Mouse (Mus musculus): ENCODE measurements around the gene Cped1. TPM values are rescaled to one million over a fixed set of nuclear protein-coding genes. Genes with fewer than 3 reads are reported as not detected.

Cped1 gene
- polyA plus RNA-seq, 1 experiment from 2014 or later: 3.6 TPM

DNA sequence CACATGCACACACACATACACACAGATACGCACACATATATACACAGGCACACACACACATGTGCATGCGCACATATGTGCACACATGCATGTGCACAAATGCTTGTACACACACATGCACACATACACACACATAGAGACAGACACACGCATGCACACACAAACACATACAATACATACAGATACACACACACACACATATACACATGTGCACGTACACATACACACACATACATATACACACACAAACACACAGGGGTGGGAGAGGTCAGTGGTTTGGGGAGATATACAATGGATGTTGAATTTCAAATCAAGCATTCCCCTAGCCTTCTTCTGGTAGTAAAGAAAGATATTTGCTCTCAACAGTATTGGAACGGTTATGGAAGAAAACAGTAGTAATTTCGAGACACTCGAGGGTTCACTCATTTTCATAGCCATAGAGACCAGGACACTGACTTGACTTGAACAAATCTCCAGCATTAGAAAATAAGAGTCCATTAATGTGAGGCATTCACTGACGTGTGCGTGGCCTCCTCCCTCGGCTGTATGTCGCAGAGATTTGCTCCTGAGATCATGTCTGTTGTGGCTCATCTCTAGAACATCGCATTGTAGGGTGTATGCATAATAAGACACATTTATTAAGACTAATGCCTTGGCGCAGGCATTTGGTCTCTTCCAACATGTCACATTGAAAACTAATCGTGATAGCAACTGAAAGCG, 85.0 kb downstream of the Cped1 start:
- no peak overlapping the region for H3K4me2 ChIP-seq
- H3K9me3 ChIP-seq (replicated peaks): no peaks in the 10 kb centered on the region
- no peak overlapping the region for H3K27ac ChIP-seq
- no peak for ATAC-seq
- no peaks in the 10 kb centered on the region for H3K27me3 ChIP-seq (replicated peaks)
- no peaks in the 10 kb centered on the region for H3K36me3 ChIP-seq
- H3K4me3 ChIP-seq: no peak overlapping the region
- 66% methylated on average over 15 of the region's 15 CpGs for WGBS (ENCODE audit: insufficient replicate concordance)
- H3K9ac ChIP-seq: no peak overlapping the region
- H3K4me1 ChIP-seq: no peaks in the 10 kb centered on the region

DNA sequence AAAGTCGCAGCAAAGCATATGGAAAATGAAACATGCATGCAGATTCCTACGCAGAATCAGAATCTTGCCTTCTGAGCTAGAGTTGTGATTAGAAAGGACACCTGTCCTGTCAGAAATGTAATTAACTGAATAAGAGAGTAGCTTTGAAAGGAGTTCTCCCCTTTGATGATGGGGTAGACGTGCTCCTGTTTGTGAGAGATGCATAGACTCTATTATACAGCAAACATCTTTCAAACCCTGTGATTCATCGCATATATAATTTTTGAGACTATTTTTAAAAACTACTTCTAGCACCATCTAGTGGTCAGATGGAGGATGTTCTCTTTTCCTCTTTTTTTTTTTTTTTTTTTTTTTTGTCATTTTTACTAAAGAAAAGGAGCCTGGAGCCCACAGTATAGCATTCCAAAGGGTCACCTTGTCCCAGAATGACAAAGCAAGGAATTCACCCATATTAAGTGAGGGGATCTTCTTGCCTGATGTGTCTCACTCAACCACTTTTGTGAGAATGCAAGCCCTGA, 85.7 kb downstream of the Cped1 start:
- Histone ChIP-seq H3K4me3 (no peak overlapping the region), H3K27me3 (replicated peaks) (no peaks in the 10 kb centered on the region), H3K27ac (no peak overlapping the region), H3K9me3 (replicated peaks) (no peaks in the 10 kb centered on the region), H3K4me1 (no peaks in the 10 kb centered on the region), H3K9ac (no peak overlapping the region), H3K4me2 (no peak overlapping the region), H3K36me3 (no peaks in the 10 kb centered on the region)
- no peak for ATAC-seq
- WGBS (ENCODE audit: insufficient replicate concordance): 33% methylated on average over 4 of the region's 4 CpGs

DNA sequence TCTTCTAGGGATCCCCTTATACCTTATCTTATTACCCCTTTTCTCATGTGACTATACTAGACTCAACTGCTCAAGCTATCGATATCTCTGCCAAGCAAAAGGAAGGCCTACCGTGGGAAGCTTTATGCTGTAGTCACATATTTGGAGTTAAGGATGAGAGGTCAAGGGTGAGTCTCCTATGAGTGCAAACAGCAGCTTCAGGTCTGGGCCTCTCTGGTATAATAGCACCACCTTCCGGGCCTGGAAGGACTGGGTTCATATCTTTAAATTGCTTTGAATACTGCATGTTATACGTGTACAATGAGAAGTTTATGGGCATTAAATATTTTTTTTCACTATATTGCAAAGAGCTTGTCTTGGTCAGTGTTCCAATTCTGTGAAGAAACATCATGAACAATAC, 87.0 kb downstream of the Cped1 start:
- WGBS (ENCODE audit: insufficient replicate concordance): 61% methylated on average over 4 of the region's 4 CpGs
- H3K9me3 ChIP-seq (replicated peaks): no peaks in the 10 kb centered on the region
- no peak overlapping the region for H3K9ac ChIP-seq
- no peaks in the 10 kb centered on the region for H3K36me3 ChIP-seq
- no peak for ATAC-seq
- H3K4me3 ChIP-seq: no peak overlapping the region
- no peaks in the 10 kb centered on the region for H3K4me1 ChIP-seq
- H3K4me2 ChIP-seq: no peak overlapping the region
- no peak overlapping the region for H3K27ac ChIP-seq
- no peaks in the 10 kb centered on the region for H3K27me3 ChIP-seq (replicated peaks)

DNA sequence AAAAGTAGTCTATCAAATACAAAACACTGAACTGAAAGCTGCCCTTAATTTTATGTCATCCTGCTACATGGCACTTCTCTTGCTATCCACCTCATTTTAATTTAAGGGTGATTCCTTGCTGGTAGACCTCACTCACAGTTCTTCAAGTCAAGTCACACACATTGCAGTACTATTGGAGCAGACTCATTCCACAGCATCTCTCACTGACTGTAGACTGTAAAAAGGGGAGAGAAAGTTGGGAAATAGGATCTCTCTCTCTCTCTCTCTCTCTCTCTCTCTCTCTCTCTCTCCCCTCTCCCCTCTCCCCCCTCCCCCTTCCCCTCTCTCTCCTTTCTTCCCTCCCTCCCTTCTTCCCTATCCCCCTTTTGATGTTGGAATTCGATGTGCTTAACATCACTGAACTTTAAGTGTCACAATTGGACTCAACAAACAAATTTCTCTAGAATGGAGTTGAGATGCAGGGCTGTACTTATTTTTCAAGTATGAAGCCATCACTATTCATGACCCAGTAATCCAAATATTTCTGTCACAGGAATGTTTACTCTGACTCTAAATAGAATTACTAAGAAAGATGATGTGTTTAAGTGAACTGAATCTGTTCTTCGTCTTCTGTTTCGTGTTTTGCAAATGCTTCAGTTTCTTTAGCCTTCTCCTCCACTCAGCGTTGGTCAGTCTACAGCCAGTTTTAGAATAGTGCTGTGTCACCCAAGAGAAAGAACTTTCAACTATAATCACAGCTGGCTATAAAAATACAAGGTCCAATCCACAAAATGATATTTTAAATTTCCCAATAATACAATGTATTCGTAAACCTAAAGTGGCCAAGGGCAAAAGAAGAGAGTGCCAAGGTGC, 88.7 kb downstream of the Cped1 start:
- no peak for ATAC-seq
- H3K9ac ChIP-seq: no peak overlapping the region
- no peaks in the 10 kb centered on the region for H3K9me3 ChIP-seq (replicated peaks)
- 55% methylated on average over 5 of the region's 5 CpGs for WGBS (ENCODE audit: insufficient replicate concordance)
- no peak overlapping the region for H3K4me2 ChIP-seq
- no peak overlapping the region for H3K4me3 ChIP-seq
- H3K27ac ChIP-seq: no peak overlapping the region
- no peaks in the 10 kb centered on the region for H3K4me1 ChIP-seq
- no peaks in the 10 kb centered on the region for H3K27me3 ChIP-seq (replicated peaks)
- no peaks in the 10 kb centered on the region for H3K36me3 ChIP-seq

DNA sequence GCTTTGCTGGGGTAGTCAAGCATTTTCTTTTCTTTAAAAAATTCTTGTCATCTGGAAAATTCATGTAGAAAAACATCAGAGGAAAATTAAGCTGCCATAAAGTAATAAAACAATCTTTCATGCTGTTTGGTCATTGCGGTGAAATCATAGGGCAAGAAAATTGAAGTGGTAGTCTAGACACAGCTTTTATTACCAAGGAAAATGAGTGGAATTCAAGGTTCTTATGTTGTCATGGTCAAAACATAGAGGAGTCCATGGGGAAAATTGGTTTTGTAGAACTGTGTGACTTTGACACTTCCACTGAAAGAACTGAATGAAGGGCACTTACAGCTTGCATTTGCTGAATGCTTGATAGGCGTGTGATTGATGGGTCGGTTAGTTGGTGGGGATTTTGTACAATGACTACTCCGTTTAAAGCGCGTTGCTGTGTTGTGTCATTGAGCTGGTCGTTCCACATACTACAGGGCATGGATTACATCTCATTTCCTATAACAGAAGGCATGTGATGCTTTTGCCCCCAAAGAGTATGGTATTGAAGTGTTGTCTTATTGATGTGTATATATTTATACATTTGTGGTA, 93.1 kb downstream of the Cped1 start:
- no peaks in the 10 kb centered on the region for H3K36me3 ChIP-seq
- H3K4me2 ChIP-seq: no peak overlapping the region
- no peaks in the 10 kb centered on the region for H3K9me3 ChIP-seq (replicated peaks)
- no peak overlapping the region for H3K4me3 ChIP-seq
- whole genome bisulfite sequencing (ENCODE audit: insufficient replicate concordance): 75% methylated on average over 7 of the region's 7 CpGs
- ATAC-seq: no peak
- no peak overlapping the region for H3K27ac ChIP-seq
- no peaks in the 10 kb centered on the region for H3K27me3 ChIP-seq (replicated peaks)
- H3K4me1 ChIP-seq: no peaks in the 10 kb centered on the region
- no peak overlapping the region for H3K9ac ChIP-seq

DNA sequence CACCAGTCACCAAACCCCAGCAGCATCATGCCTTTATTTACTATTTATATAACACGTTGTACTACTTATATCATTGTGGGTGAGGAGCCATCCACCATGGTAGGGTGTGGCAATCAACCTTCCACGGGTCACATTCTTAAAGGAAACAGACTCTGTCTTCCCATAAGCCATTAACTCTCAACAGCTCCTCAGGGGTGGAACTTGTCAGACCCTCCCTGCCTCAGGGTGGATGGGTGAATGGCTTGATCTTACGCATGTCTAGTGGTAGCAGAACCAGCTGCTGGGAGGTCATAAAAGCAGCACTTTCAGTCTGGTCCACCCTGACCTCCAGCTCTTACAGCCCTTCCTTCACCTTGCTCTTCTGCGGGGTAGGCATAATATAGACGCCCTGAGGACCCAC, 100.3 kb downstream of the Cped1 start:
- Histone ChIP-seq H3K27ac (no peak overlapping the region), H3K27me3 (replicated peaks) (no peaks in the 10 kb centered on the region), H3K36me3 (peaks cover 6% of the 10 kb centered on the region; the same call in 1 of the 2 replicates), H3K4me3 (no peak overlapping the region), H3K9ac (no peak overlapping the region), H3K4me1 (no peaks in the 10 kb centered on the region), H3K9me3 (replicated peaks) (no peaks in the 10 kb centered on the region), H3K4me2 (no peak overlapping the region)
- 70% methylated on average over 5 of the region's 5 CpGs for WGBS (ENCODE audit: insufficient replicate concordance)
- ATAC-seq: no peak

DNA sequence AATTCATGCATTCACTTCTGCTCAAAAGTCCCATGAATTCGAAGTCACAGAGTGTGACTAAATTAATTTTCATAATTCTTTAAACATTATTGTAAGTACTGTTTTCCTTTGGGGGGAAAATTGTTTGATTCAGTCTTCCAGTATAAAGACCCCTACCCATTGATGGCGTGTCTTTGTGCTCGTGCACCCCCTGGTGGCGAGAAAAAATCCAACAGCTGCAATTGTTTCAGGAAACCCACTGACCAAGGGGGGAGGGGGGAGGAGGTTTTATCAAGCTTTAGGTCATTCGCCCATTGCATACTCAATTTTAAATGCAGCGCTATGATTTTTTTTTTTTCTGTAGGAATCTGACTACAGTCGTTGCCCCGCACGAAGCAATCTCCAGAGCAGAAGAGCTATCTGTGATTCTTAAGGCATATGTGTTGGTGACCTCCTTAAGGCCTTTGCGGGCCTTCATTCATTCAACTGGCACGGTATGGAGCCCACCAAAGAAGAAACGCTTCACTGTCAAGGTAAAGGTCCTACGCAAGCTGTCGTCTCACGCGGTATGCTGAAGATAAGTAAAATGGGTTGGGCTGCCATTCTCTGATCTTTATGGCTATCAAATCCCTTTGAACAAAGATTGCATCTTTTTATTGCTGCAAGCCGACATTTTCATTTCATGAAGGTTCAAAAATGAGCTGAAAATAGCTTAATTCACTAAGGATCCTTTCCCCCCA, 102.8 kb downstream of the Cped1 start:
- H3K4me2 ChIP-seq: no peak overlapping the region
- H3K27me3 ChIP-seq (replicated peaks): no peaks in the 10 kb centered on the region
- H3K9ac ChIP-seq: no peak overlapping the region
- H3K36me3 ChIP-seq: peaks cover 6% of the 10 kb centered on the region; the same call in 1 of the 2 replicates
- no peak overlapping the region for H3K4me3 ChIP-seq
- no peak overlapping the region for H3K27ac ChIP-seq
- ATAC-seq: no peak
- 43% methylated on average over 17 of the region's 17 CpGs for WGBS (ENCODE audit: insufficient replicate concordance)
- no peaks in the 10 kb centered on the region for H3K9me3 ChIP-seq (replicated peaks)
- H3K4me1 ChIP-seq: no peaks in the 10 kb centered on the region

DNA sequence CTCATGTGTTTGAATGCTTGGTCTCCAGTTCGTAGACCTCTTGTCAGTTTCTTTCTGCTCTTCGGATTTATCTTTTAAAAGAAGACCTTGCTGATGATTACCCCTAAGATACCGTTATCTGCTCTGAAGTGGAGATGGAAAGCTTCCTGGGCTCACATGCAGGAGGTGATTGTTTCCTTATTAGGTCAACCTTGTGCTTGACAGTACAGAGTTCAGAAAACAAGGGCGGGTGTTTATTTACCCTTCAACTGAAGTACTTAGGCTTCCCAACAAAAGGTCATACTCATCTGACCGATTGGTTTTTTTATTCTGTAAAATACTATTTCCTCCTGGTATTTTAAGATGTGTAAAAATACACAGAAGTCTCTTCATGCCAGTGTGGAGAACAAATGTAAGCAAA, 106.1 kb downstream of the Cped1 start:
- H3K27me3 ChIP-seq (replicated peaks): no peaks in the 10 kb centered on the region
- peaks cover 6% of the 10 kb centered on the region; the same call in 1 of the 2 replicates for H3K36me3 ChIP-seq
- H3K9ac ChIP-seq: no peak overlapping the region
- no peak for ATAC-seq
- no peak overlapping the region for H3K27ac ChIP-seq
- H3K4me2 ChIP-seq: no peak overlapping the region
- H3K4me1 ChIP-seq: no peaks in the 10 kb centered on the region
- no peaks in the 10 kb centered on the region for H3K9me3 ChIP-seq (replicated peaks)
- 53% methylated on average over 5 of the region's 5 CpGs for WGBS (ENCODE audit: insufficient replicate concordance)
- H3K4me3 ChIP-seq: no peak overlapping the region

DNA sequence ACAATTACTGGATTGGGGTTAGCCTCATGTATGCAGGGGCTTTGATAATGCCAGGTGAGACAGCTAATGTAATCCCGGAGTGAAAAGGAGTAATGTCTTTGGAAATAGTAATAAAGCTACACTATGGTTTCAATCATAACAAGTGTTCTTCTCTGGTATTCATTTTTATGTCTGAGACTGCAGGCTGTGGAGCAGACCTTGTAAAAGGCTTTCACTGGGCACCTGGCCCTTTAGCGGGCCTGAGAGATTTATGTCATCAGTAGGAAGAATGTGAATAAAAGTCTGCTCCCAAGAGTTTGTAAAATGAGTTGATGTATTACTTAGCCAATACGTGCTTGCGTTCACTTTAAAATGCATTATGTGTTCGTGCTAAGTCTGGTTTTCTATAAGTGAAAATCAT, 108.1 kb downstream of the Cped1 start:
- peaks cover 6% of the 10 kb centered on the region; the same call in 1 of the 2 replicates for H3K36me3 ChIP-seq
- WGBS (ENCODE audit: insufficient replicate concordance): 74% methylated on average over 5 of the region's 5 CpGs
- no peak overlapping the region for H3K4me2 ChIP-seq
- H3K27ac ChIP-seq: no peak overlapping the region
- H3K9ac ChIP-seq: no peak overlapping the region
- no peaks in the 10 kb centered on the region for H3K27me3 ChIP-seq (replicated peaks)
- no peak overlapping the region for H3K4me3 ChIP-seq
- H3K9me3 ChIP-seq (replicated peaks): no peaks in the 10 kb centered on the region
- no peak for ATAC-seq
- H3K4me1 ChIP-seq: no peaks in the 10 kb centered on the region

DNA sequence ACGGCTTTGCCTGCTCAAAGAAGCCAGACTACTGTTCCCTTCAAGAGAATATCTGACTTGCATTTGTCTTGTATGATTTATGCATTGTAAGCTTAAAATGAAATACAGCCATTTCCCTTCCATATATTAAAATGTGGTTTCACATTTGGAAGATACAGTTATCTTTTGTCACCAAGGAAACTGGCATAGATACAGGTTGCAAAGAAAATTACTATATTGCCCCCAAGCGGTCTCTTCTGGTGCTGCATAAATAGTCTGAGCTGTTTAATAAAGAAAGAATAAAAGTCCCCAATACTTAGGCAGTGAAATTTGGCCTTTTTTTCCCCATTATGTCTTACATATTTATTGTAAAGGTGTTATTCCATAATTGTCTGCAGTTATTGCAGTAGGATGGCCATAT, 112.0 kb downstream of the Cped1 start:
- no peak for ATAC-seq
- Histone ChIP-seq H3K4me3 (no peak overlapping the region), H3K4me1 (no peaks in the 10 kb centered on the region), H3K36me3 (no peaks in the 10 kb centered on the region), H3K9ac (no peak overlapping the region), H3K4me2 (no peak overlapping the region), H3K27me3 (replicated peaks) (no peaks in the 10 kb centered on the region), H3K9me3 (replicated peaks) (no peaks in the 10 kb centered on the region), H3K27ac (no peak overlapping the region)
- WGBS (ENCODE audit: insufficient replicate concordance): 42% methylated on average over 2 of the region's 2 CpGs

DNA sequence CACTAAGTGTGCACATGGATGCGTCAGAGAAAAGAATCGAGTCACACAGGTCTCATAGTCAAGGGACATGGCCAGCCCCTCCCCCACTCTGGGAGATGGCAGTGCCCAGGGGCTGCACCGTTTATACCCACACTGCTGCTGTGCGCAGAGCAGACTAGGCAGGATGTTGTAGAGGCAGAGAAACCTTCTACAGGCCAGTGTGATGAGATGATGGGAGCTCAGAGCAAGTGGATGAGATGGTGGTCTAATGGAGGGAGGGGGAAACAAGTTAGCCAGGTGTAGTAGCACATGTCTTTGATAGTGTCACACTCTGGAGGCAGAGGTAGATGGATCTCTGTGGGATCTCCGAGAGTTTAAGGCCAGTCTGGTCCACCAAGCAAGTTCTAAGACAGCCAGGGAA, 114.1 kb downstream of the Cped1 start:
- WGBS (ENCODE audit: insufficient replicate concordance): 63% methylated on average over 5 of the region's 5 CpGs
- Histone ChIP-seq H3K36me3 (no peaks in the 10 kb centered on the region), H3K9ac (no peak overlapping the region), H3K9me3 (replicated peaks) (no peaks in the 10 kb centered on the region), H3K27ac (no peak overlapping the region), H3K27me3 (replicated peaks) (no peaks in the 10 kb centered on the region), H3K4me3 (no peak overlapping the region), H3K4me1 (no peaks in the 10 kb centered on the region), H3K4me2 (no peak overlapping the region)
- no peak for ATAC-seq
